Mouse (Mus musculus): Measurements from ENCODE around the gene Rab36.

Rab36 gene

GRCm38 (mm10) chr10:75045831-75046230 lies 9.0 kb downstream of the Rab36 start:
- no peak for DNase-seq (ENCODE audit: low read depth, low spot score)

GRCm38 (mm10) chr10:75048711-75049110 lies 11.9 kb downstream of the Rab36 start:
- no peak for DNase-seq (ENCODE audit: low read depth, low spot score)

GRCm38 (mm10) chr10:75051364-75052074 lies 14.7 kb downstream of the Rab36 start:
- DNase-seq (ENCODE audit: low read depth, low spot score): no peak

GRCm38 (mm10) chr10:75052902-75053301 lies 16.0 kb downstream of the Rab36 start:
- DNase-seq (ENCODE audit: low read depth, low spot score): no peak

GRCm38 (mm10) chr10:75053655-75054054 lies 16.8 kb downstream of the Rab36 start:
- DNase-seq (ENCODE audit: low read depth, low spot score): no peak

GRCm38 (mm10) chr10:75054125-75054524 lies 17.3 kb downstream of the Rab36 start:
- no peak for DNase-seq (ENCODE audit: low read depth, low spot score)

GRCm38 (mm10) chr10:75055672-75056071 lies 18.8 kb downstream of the Rab36 start:
- DNase-seq (ENCODE audit: low read depth, low spot score): no peak

GRCm38 (mm10) chr10:75056255-75056654 lies 19.4 kb downstream of the Rab36 start:
- no peak for DNase-seq (ENCODE audit: low read depth, low spot score)

- no peak for DNase-seq (ENCODE audit: low read depth, low spot score)
Measured at GRCm38 (mm10) chr10:75058336-75058735, 21.5 kb downstream of the Rab36 start.

GRCm38 (mm10) chr10:75058761-75059395 lies 22.0 kb downstream of the Rab36 start:
- DNase-seq (ENCODE audit: low read depth, low spot score): no peak

- peak; percentile 56 for DNase-seq (ENCODE audit: low read depth, low spot score)
Measured at GRCm38 (mm10) chr10:75059396-75059795, 22.5 kb downstream of the Rab36 start.

GRCm38 (mm10) chr10:75060217-75060842 lies 23.5 kb downstream of the Rab36 start, which contains the start of gene Bcr:
Bcr (plus strand) TSS chr10:75060592.
- peak; percentile 39 for DNase-seq (ENCODE audit: low read depth, low spot score)

GRCm38 (mm10) chr10:75060843-75061235 lies 24.0 kb downstream of the Rab36 start:
- DNase-seq (ENCODE audit: low read depth, low spot score): no peak

- DNase-seq (ENCODE audit: low read depth, low spot score): no peak
Measured at GRCm38 (mm10) chr10:75061341-75062188, 24.7 kb downstream of the Rab36 start.

- no peak for DNase-seq (ENCODE audit: low read depth, low spot score)
Measured at GRCm38 (mm10) chr10:75062189-75062561, 25.3 kb downstream of the Rab36 start.

GRCm38 (mm10) chr10:75062621-75063020 lies 25.8 kb downstream of the Rab36 start:
- no peak for DNase-seq (ENCODE audit: low read depth, low spot score)

GRCm38 (mm10) chr10:75063301-75063965 lies 26.6 kb downstream of the Rab36 start:
- no peak for DNase-seq (ENCODE audit: low read depth, low spot score)

GRCm38 (mm10) chr10:75065691-75066090 lies 28.8 kb downstream of the Rab36 start:
- DNase-seq (ENCODE audit: low read depth, low spot score): no peak

- no peak for DNase-seq (ENCODE audit: low read depth, low spot score)
Measured at GRCm38 (mm10) chr10:75067446-75067845, 30.6 kb downstream of the Rab36 start.

GRCm38 (mm10) chr10:75068086-75068485 lies 31.2 kb downstream of the Rab36 start:
- DNase-seq (ENCODE audit: low read depth, low spot score): no peak

- no peak for DNase-seq (ENCODE audit: low read depth, low spot score)
Measured at GRCm38 (mm10) chr10:75068624-75069328, 31.9 kb downstream of the Rab36 start.
